11 mouse cellular contexts compared by ENCODE assay signal in genomic region chr2:130058149-130058548, GRCm38 (mm10). TPM values are rescaled to one million over a fixed set of nuclear protein-coding genes. Genes with fewer than 3 reads are reported as not detected.
DNase-seq lines count a peak whose midpoint lies in the region; ATAC-seq and TF ChIP-seq lines count a peak whose summit lies in the region.
"Had no signal": no experiment of that assay in that cellular context is flagged by ENCODE, and none has a peak within 500 bp of the region (broad histone marks: within the 10 kb centered on the region; RNA-seq: fewer than 3 reads in every experiment).

No protein-coding gene starts in this region.

- 49% methylated on average over 1 of the region's 1 CpGs for WGBS in embryonic facial prominence, embryonic 11.5 days
- 57% methylated on average over 1 of the region's 1 CpGs for WGBS in embryonic facial prominence, embryonic 10.5 days
- 50% methylated on average over 1 of the region's 1 CpGs for WGBS in limb, embryonic 14.5 days
- WGBS in limb, embryonic 10.5 days, result 76% methylated on average over 1 of the region's 1 CpGs

- peak; percentile 68 for DNase-seq in embryonic facial prominence, embryonic 11.5 days (ENCODE audit: low spot score)
- no peak for DNase-seq in embryonic facial prominence, embryonic 10.5 days (ENCODE audit: low spot score)
- peak; percentile 44 for DNase-seq in limb, embryonic 14.5 days (ENCODE audit: low spot score)
- DNase-seq in limb, embryonic 10.5 days (ENCODE audit: low spot score), result no peak
- DNase-seq in brain, embryonic 14.5 days (ENCODE audit: low read depth), result peak; percentile 80
- no peak for DNase-seq in right cerebral cortex, postnatal 25 days
- no peak for DNase-seq in thymus, postnatal 25 days
- DNase-seq: kidney, postnatal 10 days had no signal

- no peaks in the 10 kb centered on the region for H3K9me3 ChIP-seq in embryonic facial prominence, embryonic 11.5 days (replicated peaks; ENCODE audit: control insufficient read depth, low read length)
- H3K9me3 ChIP-seq in embryonic facial prominence, embryonic 10.5 days, result no peaks in the 10 kb centered on the region
- no peaks in the 10 kb centered on the region for H3K9me3 ChIP-seq in limb, embryonic 14.5 days (ENCODE audit: control insufficient read depth, low read length)
- H3K9me3 ChIP-seq in limb, embryonic 10.5 days (replicated peaks), result no peaks in the 10 kb centered on the region
- H3K9me3 ChIP-seq: G1E; stomach, embryonic 15.5 days had no signal

- H3K27ac ChIP-seq in embryonic facial prominence, embryonic 11.5 days (replicated peaks; ENCODE audit: low read depth, low read length), result no peak overlapping the region
- no peak overlapping the region for H3K27ac ChIP-seq in embryonic facial prominence, embryonic 10.5 days (replicated peaks)
- H3K27ac ChIP-seq in limb, embryonic 14.5 days (replicated peaks; ENCODE audit: low read depth, low read length), result no peak overlapping the region
- H3K27ac ChIP-seq in limb, embryonic 10.5 days, result no peak overlapping the region
- H3K27ac ChIP-seq: stomach, embryonic 15.5 days had no signal

- no peak for ATAC-seq in embryonic facial prominence, embryonic 11.5 days (replicated peaks; ENCODE audit: insufficient number of reproducible peaks, low FRiP score, low TSS enrichment, low read depth)
- ATAC-seq in limb, embryonic 14.5 days (ENCODE audit: low FRiP score, low read depth), result no peak
- peak; percentile 71; the same call in 1 of the 2 replicates for ATAC-seq in monocyte, adult 5-6 weeks (replicated peaks; ENCODE audit: insufficient number of reproducible peaks, low FRiP score, low TSS enrichment, poor library complexity, severe bottlenecking)

- no peak for TF ChIP-seq POLR2A in limb, embryonic 14.5 days (IDR thresholded peaks at IDR 0.05; ENCODE audit: borderline replicate concordance, extremely low read depth, insufficient read depth, insufficient read length)
- TF ChIP-seq POLR2A in brain, embryonic 14.5 days (IDR thresholded peaks at IDR 0.05; ENCODE audit: borderline replicate concordance, extremely low read depth, insufficient read depth, insufficient read length, poor library complexity, severe bottlenecking), result no peak

- no peak overlapping the region for H3K9ac ChIP-seq in embryonic facial prominence, embryonic 11.5 days (replicated peaks; ENCODE audit: low read length)
- H3K9ac ChIP-seq in limb, embryonic 14.5 days (ENCODE audit: low read depth, low read length, severe bottlenecking), result no peak overlapping the region
- H3K9ac ChIP-seq: stomach, embryonic 15.5 days had no signal

- H3K27me3 ChIP-seq in embryonic facial prominence, embryonic 11.5 days (ENCODE audit: control insufficient read depth, insufficient read depth, low read length), result no peaks in the 10 kb centered on the region
- no peaks in the 10 kb centered on the region for H3K27me3 ChIP-seq in embryonic facial prominence, embryonic 10.5 days (replicated peaks; ENCODE audit: low read depth, poor library complexity, severe bottlenecking)
- no peaks in the 10 kb centered on the region for H3K27me3 ChIP-seq in limb, embryonic 14.5 days (ENCODE audit: control insufficient read depth, insufficient read depth, low read length)
- no peaks in the 10 kb centered on the region for H3K27me3 ChIP-seq in limb, embryonic 10.5 days (ENCODE audit: low read depth, poor library complexity, severe bottlenecking)
- H3K27me3 ChIP-seq: stomach, embryonic 15.5 days had no signal

- H3K36me3 ChIP-seq in embryonic facial prominence, embryonic 11.5 days (replicated peaks; ENCODE audit: control insufficient read depth, insufficient read depth, low read depth, low read length), result no peaks in the 10 kb centered on the region
- no peaks in the 10 kb centered on the region for H3K36me3 ChIP-seq in embryonic facial prominence, embryonic 10.5 days (replicated peaks)
- H3K36me3 ChIP-seq in limb, embryonic 14.5 days (ENCODE audit: control insufficient read depth, insufficient read depth, low read length), result no peaks in the 10 kb centered on the region
- H3K36me3 ChIP-seq in limb, embryonic 10.5 days, result no peaks in the 10 kb centered on the region
- H3K36me3 ChIP-seq: G1E; stomach, embryonic 15.5 days had no signal

- no peaks in the 10 kb centered on the region for H3K4me1 ChIP-seq in embryonic facial prominence, embryonic 11.5 days (ENCODE audit: control insufficient read depth, insufficient read depth, low read length)
- H3K4me1 ChIP-seq in embryonic facial prominence, embryonic 10.5 days, result no peaks in the 10 kb centered on the region
- H3K4me1 ChIP-seq in limb, embryonic 14.5 days (ENCODE audit: control insufficient read depth, insufficient read depth, low read length), result no peaks in the 10 kb centered on the region
- no peaks in the 10 kb centered on the region for H3K4me1 ChIP-seq in limb, embryonic 10.5 days
- H3K4me1 ChIP-seq: stomach, embryonic 15.5 days had no signal

- H3K4me2 ChIP-seq in embryonic facial prominence, embryonic 11.5 days (ENCODE audit: low read depth, low read length), result no peak overlapping the region
- no peak overlapping the region for H3K4me2 ChIP-seq in limb, embryonic 14.5 days (replicated peaks; ENCODE audit: low read depth, low read length, severe bottlenecking)
- H3K4me2 ChIP-seq: stomach, embryonic 15.5 days had no signal

- TF ChIP-seq CTCF in brain, embryonic 14.5 days (IDR thresholded peaks at IDR 0.05; ENCODE audit: borderline replicate concordance, extremely low read depth, insufficient read depth, insufficient read length), result peak; percentile 25; the same call in 1 of the 2 replicates

- no peak overlapping the region for H3K4me3 ChIP-seq in embryonic facial prominence, embryonic 11.5 days (ENCODE audit: low read depth, low read length)
- H3K4me3 ChIP-seq in embryonic facial prominence, embryonic 10.5 days, result no peak overlapping the region
- no peak overlapping the region for H3K4me3 ChIP-seq in limb, embryonic 14.5 days (replicated peaks; ENCODE audit: low read length)
- H3K4me3 ChIP-seq in limb, embryonic 10.5 days, result no peak overlapping the region
- H3K4me3 ChIP-seq: stomach, embryonic 15.5 days had no signal

RNA-seq across cellular contexts. Expression of gene Tgm3, which starts 46.0 kb away (rescaled TPM):
- polyA plus RNA-seq in embryonic facial prominence, embryonic 11.5 days (2014; fragmentation: Nextera tagmentation; extraction: Ambion mirVana), result not detected in 2 replicates
- polyA plus RNA-seq in embryonic facial prominence, embryonic 10.5 days (2016; fragmentation: Nextera tagmentation; extraction: Ambion mirVana), result not detected in 2 replicates
- polyA plus RNA-seq in limb, embryonic 14.5 days (2012; rRNA removed), result 3.5 and 5.0 TPM in 2 replicates
- 2.5 and 3.3 TPM in 2 replicates for polyA plus RNA-seq in limb, embryonic 14.5 days (2014; fragmentation: Nextera tagmentation; extraction: Ambion mirVana)
- 0.10 TPM in 1 of 2 replicates, not detected in the other for polyA plus RNA-seq in limb, embryonic 10.5 days (2016; fragmentation: Nextera tagmentation; extraction: Ambion mirVana)
- 0.19 and 0.25 TPM in 2 replicates for polyA plus RNA-seq in brain, embryonic 14.5 days (2012; rRNA removed)
- 4.0 to 8.1 TPM (median 6.0 TPM) in 3 replicates for total RNA-seq in monocyte, adult 5-6 weeks (2017)
- polyA plus RNA-seq: G1E had no signal

RNA-seq across cellular contexts. Expression of gene Tgm6, which starts 54.1 kb away (rescaled TPM):
- polyA plus RNA-seq in embryonic facial prominence, embryonic 11.5 days (2014; fragmentation: Nextera tagmentation; extraction: Ambion mirVana), result not detected in 2 replicates
- polyA plus RNA-seq in embryonic facial prominence, embryonic 10.5 days (2016; fragmentation: Nextera tagmentation; extraction: Ambion mirVana), result not detected in 2 replicates
- polyA plus RNA-seq in limb, embryonic 14.5 days (2012; rRNA removed), result 0.05 and 0.10 TPM in 2 replicates
- polyA plus RNA-seq in limb, embryonic 14.5 days (2014; fragmentation: Nextera tagmentation; extraction: Ambion mirVana), result 0.07 TPM in 1 of 2 replicates, not detected in the other
- polyA plus RNA-seq in limb, embryonic 10.5 days (2016; fragmentation: Nextera tagmentation; extraction: Ambion mirVana), result not detected in 2 replicates
- polyA plus RNA-seq in brain, embryonic 14.5 days (2012; rRNA removed), result 0.18 and 0.23 TPM in 2 replicates
- total RNA-seq in monocyte, adult 5-6 weeks (2017), result not detected in 3 replicates
- polyA plus RNA-seq: G1E; stomach, embryonic 15.5 days had no signal

Comparison
In these comparisons a context has a peak if more than half of its experiments do, and no peak if none do; other contexts are left out.
1. DNase-seq: peak in embryonic facial prominence, embryonic 11.5 days (single experiment), limb, embryonic 14.5 days (single experiment) and brain, embryonic 14.5 days (single experiment); none in embryonic facial prominence, embryonic 10.5 days (single experiment), limb, embryonic 10.5 days (single experiment), right cerebral cortex, postnatal 25 days (single experiment) and thymus, postnatal 25 days (single experiment).